Mouse (Mus musculus) activated CD4-positive, CD25-positive, alpha-beta regulatory T cell, adult 4 months (primary cell): ENCODE measurements around the gene Olfr1181. TPM values are rescaled to one million over a fixed set of nuclear protein-coding genes. Genes with fewer than 3 reads are reported as not detected.
"Not testable (repeated sequence)": the region's sequence is repeated elsewhere in the genome, so short reads cannot be mapped to it uniquely, and the experiment has no call there.

Source experiments
- ATAC-seq: one replicate; pipeline ENCODE4 v1.8.0; 2017
- polyA plus RNA-seq, 2 experiments: library from polyadenylated mRNA; unstranded; fragments of 100-300 nt; shearing (Covaris generic); gene quantifications; one replicate each; pipeline ENCODE4 v1.2.1; 2017

Gene Olfr1181
- not detected for polyA plus RNA-seq

DNA sequence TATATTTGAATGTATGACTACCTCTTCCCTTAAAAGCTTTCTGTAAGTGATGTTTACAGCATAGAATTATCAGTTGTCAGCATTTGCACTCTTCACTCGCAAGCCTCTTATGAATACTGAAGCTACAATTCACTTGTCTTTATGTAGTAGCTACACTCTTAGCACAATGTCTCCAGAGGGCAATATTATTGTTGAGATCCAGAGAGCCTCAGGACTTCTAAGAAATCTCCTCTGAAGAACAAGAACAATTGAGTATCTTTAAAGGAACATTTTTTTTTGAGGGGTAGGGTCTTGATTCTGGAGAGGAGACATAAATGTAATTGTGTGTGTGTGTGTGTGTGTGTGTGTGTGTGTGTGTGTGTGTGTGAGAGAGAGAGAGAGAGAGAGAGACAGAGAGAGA, at the start of gene Olfr1181:
Gene Olfr1181, minus strand, starts transcription at position 101 of the 400 bp plus-strand sequence.
- no peak for ATAC-seq

DNA sequence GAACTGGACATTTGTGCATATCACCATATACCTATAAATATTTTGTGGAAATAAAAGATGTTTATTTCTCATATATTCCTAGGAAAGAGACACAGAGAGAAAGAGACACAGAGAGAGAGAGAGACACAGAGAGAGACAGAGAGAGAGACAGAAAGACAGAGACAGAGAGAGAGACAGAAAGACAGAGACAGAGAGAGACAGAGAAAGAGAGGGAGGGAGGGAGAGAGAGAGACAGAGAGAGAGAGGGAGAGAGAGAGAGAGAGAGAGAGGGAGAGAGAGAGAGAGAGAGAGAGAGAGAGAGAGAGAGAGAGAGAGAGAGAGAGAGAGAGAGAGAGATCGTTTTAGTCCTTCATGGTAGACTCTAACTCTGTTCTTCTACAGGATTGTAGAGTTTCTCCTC, 28.6 kb upstream of the Olfr1181 start, which contains the start of gene Olfr1183:
Gene Olfr1183, plus strand, starts transcription at position 301 of the 400 bp plus-strand sequence.
- ATAC-seq, result not testable (repeated sequence)

DNA sequence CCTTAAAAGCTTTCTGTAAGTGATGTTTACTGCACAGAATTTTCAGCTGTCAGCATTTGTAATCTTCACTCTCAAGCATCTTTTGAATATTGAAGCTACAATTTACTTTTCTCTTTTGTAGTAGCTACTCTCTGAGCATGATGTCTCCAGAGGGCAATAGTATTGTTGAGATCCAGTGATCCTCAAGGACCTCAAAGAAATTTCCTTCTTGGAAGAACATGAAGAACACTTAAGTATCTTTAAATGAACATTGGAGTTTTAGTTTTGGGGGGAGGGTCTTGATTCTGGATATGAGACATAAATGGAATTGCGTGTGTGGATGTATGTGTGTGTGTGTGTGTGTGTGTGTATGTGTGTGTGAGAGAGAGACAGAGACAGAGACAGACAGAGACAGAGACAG, 23.1 kb upstream of the Olfr1181 start, which contains the start of gene Gm13757:
Gene Gm13757, minus strand, starts transcription at position 101 of the 400 bp plus-strand sequence.
- ATAC-seq, result no peak

GRCm38 (mm10) chr2:88419051-88419450, 6.9 kb downstream of the Olfr1181 start, which contains the start of gene Olfr1180:
Gene Olfr1180, minus strand, starts transcription at chr2:88419151.
- no peak for ATAC-seq

DNA sequence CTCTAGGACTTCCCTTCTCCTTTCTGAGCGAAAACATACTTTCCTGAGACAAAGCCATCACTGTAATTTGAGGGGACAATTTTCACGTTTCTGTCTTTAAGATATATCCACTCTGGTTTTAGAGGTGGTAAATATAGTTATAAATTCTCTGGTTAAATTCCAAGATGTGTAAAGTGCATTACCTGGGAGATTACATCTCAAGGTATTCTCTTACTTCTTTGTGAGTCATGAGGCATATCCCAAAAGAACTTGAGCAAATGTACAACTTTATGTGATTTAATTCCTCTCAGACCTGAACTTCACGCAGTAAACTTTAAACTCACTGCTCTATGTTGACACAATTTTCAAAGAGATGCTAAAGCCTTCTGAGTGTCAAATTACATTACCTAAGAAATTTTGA, 19.6 kb downstream of the Olfr1181 start, which contains the start of gene Olfr1179:
Gene Olfr1179, minus strand, starts transcription at position 101 of the 400 bp plus-strand sequence.
- no peak for ATAC-seq

GRCm38 (mm10) chr2:88386762-88387161, 39.2 kb downstream of the Olfr1181 start, which contains the start of gene Olfr1178:
Gene Olfr1178, plus strand, starts transcription at chr2:88387062.
- ATAC-seq, result no peak

Other genes starting within 250 kb of the Olfr1181 start
- not detected for gene Olfr1168, start 244.3 kb downstream of the Olfr1181 start, polyA plus RNA-seq
- gene Olfr1170, start 197.8 kb downstream of the Olfr1181 start, polyA plus RNA-seq, result under 1 TPM in 1 of 2 experiments, not detected in 1; 0.12 TPM
- gene Olfr1173, start 146.3 kb downstream of the Olfr1181 start, polyA plus RNA-seq, result under 1 TPM in 1 of 2 experiments, not detected in 1; 0.11 TPM
- gene Olfr1174-ps, start 111.0 kb downstream of the Olfr1181 start, polyA plus RNA-seq, result not detected
- under 1 TPM in 1 of 2 experiments, not detected in 1; 0.20 TPM for gene Olfr1175-ps, start 99.0 kb downstream of the Olfr1181 start, polyA plus RNA-seq
- not detected for gene Olfr1176, start 89.5 kb downstream of the Olfr1181 start, polyA plus RNA-seq
- not detected for gene Olfr1177-ps, start 79.7 kb downstream of the Olfr1181 start, polyA plus RNA-seq
- gene Olfr1178, start 39.1 kb downstream of the Olfr1181 start, polyA plus RNA-seq, result not detected
- gene Olfr1179, start 19.7 kb downstream of the Olfr1181 start, polyA plus RNA-seq, result not detected
- gene Olfr1180, start 7.0 kb downstream of the Olfr1181 start, polyA plus RNA-seq, result not detected
- gene Gm13757, start 23.0 kb upstream of the Olfr1181 start, polyA plus RNA-seq, result under 1 TPM in 1 of 2 experiments, not detected in 1; 0.21 TPM
- not detected for gene Olfr1183, start 28.7 kb upstream of the Olfr1181 start, polyA plus RNA-seq
- gene Olfr1184, start 57.4 kb upstream of the Olfr1181 start, polyA plus RNA-seq, result not detected
- gene Olfr1185-ps1, start 67.1 kb upstream of the Olfr1181 start, polyA plus RNA-seq, result under 1 TPM in 1 of 2 experiments, not detected in 1; 0.16 TPM
- gene Olfr1186, start 92.4 kb upstream of the Olfr1181 start, polyA plus RNA-seq, result not detected
- not detected for gene Olfr1188, start 130.8 kb upstream of the Olfr1181 start, polyA plus RNA-seq
- not detected for gene Olfr1189, start 160.3 kb upstream of the Olfr1181 start, polyA plus RNA-seq
- not detected for gene Olfr1191-ps1, start 214.4 kb upstream of the Olfr1181 start, polyA plus RNA-seq
- gene Olfr1192-ps1, start 222.3 kb upstream of the Olfr1181 start, polyA plus RNA-seq, result not detected
- not detected for gene Olfr1193, start 249.5 kb upstream of the Olfr1181 start, polyA plus RNA-seq